Comparison of ENCODE assay signal across 25 mouse cellular contexts in the genomic region with DNA sequence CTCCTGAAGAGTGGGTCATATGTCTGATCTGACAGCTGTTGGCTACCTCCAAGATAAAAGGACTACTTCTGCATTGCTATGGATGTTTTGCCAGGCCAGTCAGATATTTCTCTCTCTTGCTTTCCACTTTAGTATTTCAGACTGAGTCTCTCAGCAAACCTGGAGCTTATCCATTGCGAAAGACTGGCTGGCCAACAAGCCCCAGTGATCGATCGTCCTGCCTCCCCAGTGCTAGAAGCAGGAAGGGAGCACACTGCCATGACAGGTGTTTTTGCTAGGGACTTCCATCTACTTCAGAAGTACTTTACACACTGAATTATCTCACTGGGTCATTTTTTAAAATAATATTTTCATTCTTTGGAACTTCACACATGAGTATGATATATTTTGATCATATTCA. TPM values are rescaled to one million over a fixed set of nuclear protein-coding genes. Genes with fewer than 3 reads are reported as not detected.
"Had no signal": no experiment of that assay in that cellular context is flagged by ENCODE, and none has a peak within 500 bp of the region (broad histone marks: within the 10 kb centered on the region; RNA-seq: fewer than 3 reads in every experiment).

No protein-coding gene starts in this region.

- H3K27me3 ChIP-seq: lung, embryonic 15.5 days; stomach, embryonic 15.5 days had no signal

- ATAC-seq: lung, postnatal 0 days; midbrain, embryonic 13.5 days; midbrain, embryonic 15.5 days had no signal

- H3K27ac ChIP-seq: lung, embryonic 15.5 days; macrophage; midbrain, embryonic 13.5 days; midbrain, embryonic 15.5 days; neural tube, embryonic 12.5 days; stomach, embryonic 15.5 days; stomach, postnatal 0 days had no signal

- H3K4me2 ChIP-seq: lung, embryonic 15.5 days; midbrain, embryonic 11.5 days; midbrain, embryonic 13.5 days; midbrain, embryonic 15.5 days; neural tube, embryonic 12.5 days; stomach, embryonic 15.5 days had no signal

- H3K9ac ChIP-seq: lung, embryonic 15.5 days; midbrain, embryonic 13.5 days; midbrain, embryonic 15.5 days; neural tube, embryonic 12.5 days; stomach, embryonic 15.5 days had no signal

- H3K9me3 ChIP-seq: lung, embryonic 15.5 days; midbrain, embryonic 13.5 days; midbrain, embryonic 15.5 days; neural tube, embryonic 12.5 days; stomach, embryonic 15.5 days had no signal

- H3K36me3 ChIP-seq: lung, embryonic 15.5 days; midbrain, embryonic 13.5 days; midbrain, embryonic 15.5 days; neural tube, embryonic 12.5 days; stomach, embryonic 15.5 days had no signal

- DNase-seq: lung, adult 2 months; lung, postnatal 14 days; lung, postnatal 36 days; right cerebral cortex, postnatal 14 days; thymus, adult 2 months; thymus, postnatal 25 days; thymus, postnatal 4 days had no signal

- H3K4me3 ChIP-seq: lung, embryonic 15.5 days; megakaryocyte, embryonic 14.5 days; midbrain, embryonic 13.5 days; midbrain, embryonic 15.5 days; neural tube, embryonic 12.5 days; stomach, embryonic 15.5 days had no signal

RNA-seq across cellular contexts. Expression of a gene that starts 3.9 kb away (rescaled TPM):
- total RNA-seq: megakaryocyte progenitor cell, adult 5-6 weeks; midbrain, postnatal 0 days; monocyte, adult 5-6 weeks; neutrophil, adult 5-6 weeks had no signal
- polyA plus RNA-seq: lung, adult 2 months; lung, embryonic 15.5 days; lung, postnatal 0 days; macrophage; midbrain, embryonic 11.5 days; midbrain, embryonic 13.5 days; midbrain, embryonic 15.5 days; midbrain, postnatal 0 days; neural tube, embryonic 12.5 days; neural tube, embryonic 14.5 days; spleen, adult 2 months; stomach, embryonic 15.5 days; stomach, postnatal 0 days; testis, adult 2 months; thymus, adult 2 months; urinary bladder, adult 2 months had no signal
